Mouse (Mus musculus): ENCODE measurements around the gene Ccdc181. TPM values are rescaled to one million over a fixed set of nuclear protein-coding genes. Genes with fewer than 3 reads are reported as not detected.

Gene Ccdc181
- total and polyA plus RNA-seq, 3 experiments, result 2.7 to 9.2 (median 8.6) TPM

DNA sequence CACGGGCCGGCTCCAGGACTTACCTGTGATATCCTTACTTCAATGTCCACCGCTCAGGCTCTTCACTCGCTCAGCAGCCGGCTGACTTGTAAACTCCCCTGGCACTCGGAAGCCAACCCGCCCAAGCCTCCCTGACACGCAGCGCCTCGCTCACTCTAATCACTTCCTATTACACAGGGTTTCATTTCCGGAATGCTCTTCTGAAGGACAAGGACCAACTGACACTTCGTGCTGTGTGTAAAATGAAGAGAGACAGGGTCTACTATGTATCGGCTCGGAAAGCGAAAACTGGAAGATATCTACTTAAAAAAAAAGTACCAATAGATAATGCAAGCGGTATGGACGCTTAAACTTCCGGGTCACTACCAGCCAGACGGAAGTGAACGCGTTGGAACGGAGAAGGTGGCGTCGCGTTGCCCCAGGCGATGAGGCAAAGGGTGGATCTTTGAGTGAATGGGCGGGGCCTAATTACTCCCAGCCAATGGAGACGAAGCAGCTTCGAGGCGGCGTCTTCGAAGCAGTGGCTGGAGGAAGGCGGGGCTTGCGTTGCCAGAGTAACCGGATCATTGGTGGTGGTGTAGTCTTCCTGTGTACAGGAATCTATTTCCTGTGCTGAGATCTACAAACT, 31.9 kb downstream of the Ccdc181 start, which contains the start of gene Blzf1:
Gene Blzf1 (minus strand): TSS at position 366 of the 628 bp plus-strand sequence.
- Histone ChIP-seq H3K36me3 (ENCODE audit: control insufficient read depth, insufficient read depth, low read length) (peaks cover 2% of the 10 kb centered on the region), H3K9ac (ENCODE audit: low read depth, low read length) (peak within 1 kb of the TSS; percentile 69), H3K27ac (peak within 1 kb of the TSS; percentile 81), H3K79me2 (replicated peaks; ENCODE audit: control insufficient read depth, insufficient read depth, low read length) (no peaks in the 10 kb centered on the region), H3K4me1 (ENCODE audit: control insufficient read depth, insufficient read depth, low read length) (no peaks in the 10 kb centered on the region), H3K4me3 (peak within 1 kb of the TSS; percentile 93), H3K27me3 (ENCODE audit: control insufficient read depth, insufficient read depth, low read length) (no peaks in the 10 kb centered on the region)
- TF ChIP-seq CTCF (IDR thresholded peaks at IDR 0.05), result no peak
- TF ChIP-seq POLR2A (IDR thresholded peaks at IDR 0.05; ENCODE audit: insufficient read depth, low read depth, low read length), result peak; percentile 33; the same call in 1 of the 2 replicates
- WGBS, result under 1% methylated on average over 35 of the region's 35 CpGs
- DNase-seq, result peak; percentile 94 to 95
- intact Hi-C loops (cut with DNase I), result loop anchor here (1.0 to 5.0 kb wide), 3 partner anchors 32 to 315 kb away; partner anchors contain the start of genes BC055324, Ccdc181, Mettl18 and Slc19a2

DNA sequence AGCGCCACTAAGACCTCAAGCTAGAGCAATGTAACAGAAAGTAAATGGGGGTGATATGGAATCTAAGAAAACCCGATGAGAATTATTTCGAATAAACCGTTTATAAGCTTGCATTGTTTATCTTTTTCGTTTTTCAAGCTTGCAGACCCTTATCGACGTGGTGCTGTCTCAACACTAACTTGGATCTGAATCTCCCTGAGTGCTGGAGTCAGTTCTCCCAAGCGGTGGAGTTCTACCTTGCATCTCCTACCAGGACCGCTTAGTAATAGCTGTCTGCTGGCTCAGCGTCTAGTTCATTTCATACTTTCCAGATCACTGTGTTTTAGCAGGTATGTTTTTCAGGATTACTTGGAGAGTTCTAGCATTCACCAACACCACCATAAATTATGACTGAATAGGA, 32.5 kb downstream of the Ccdc181 start:
- TF ChIP-seq POLR2A (IDR thresholded peaks at IDR 0.05; ENCODE audit: insufficient read depth, low read depth, low read length) (no peak), EP300 (IDR thresholded peaks at IDR 0.05; ENCODE audit: insufficient read depth, low read depth, low read length) (no peak), CTCF (IDR thresholded peaks at IDR 0.05) (no peak)
- H3K79me2 ChIP-seq (replicated peaks; ENCODE audit: control insufficient read depth, insufficient read depth, low read length), result no peaks in the 10 kb centered on the region
- peak overlapping the region; percentile 93 for H3K4me3 ChIP-seq
- H3K4me1 ChIP-seq (ENCODE audit: control insufficient read depth, insufficient read depth, low read length), result no peaks in the 10 kb centered on the region
- WGBS, result 9% methylated on average over 10 of the region's 10 CpGs
- no peaks in the 10 kb centered on the region for H3K27me3 ChIP-seq (ENCODE audit: control insufficient read depth, insufficient read depth, low read length)
- H3K27ac ChIP-seq, result peak overlapping the region; percentile 38
- H3K36me3 ChIP-seq (ENCODE audit: control insufficient read depth, insufficient read depth, low read length), result peaks cover 2% of the 10 kb centered on the region
- no peak for DNase-seq
- H3K9ac ChIP-seq (ENCODE audit: low read depth, low read length), result 0 out of 2 replicates have a peak overlapping the region, but pooled peaks have one; percentile 7
- intact Hi-C loops (cut with DNase I), result loop anchor here (1.0 to 5.0 kb wide), 3 partner anchors 33 to 316 kb away; partner anchors contain the start of genes BC055324, Ccdc181, Mettl18 and Slc19a2

DNA sequence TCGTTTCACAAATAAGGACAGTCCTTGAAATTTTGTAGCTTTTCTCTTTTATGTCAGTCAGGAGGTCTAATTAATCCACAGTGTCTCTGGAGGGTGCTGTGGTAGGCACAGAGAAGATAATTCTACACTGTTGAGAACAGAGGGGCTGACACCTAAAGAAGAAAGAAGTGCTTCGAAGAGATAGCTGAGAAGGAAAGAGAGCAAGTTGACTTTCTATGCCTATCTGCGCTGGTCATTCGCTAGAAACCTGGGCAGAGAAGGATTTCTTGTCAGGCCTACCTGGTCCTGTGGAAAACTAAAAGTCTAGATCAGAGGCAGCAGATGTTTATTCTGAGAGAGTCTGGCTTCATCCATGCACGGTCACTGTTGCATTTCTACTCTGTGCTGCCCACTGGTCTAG, 38.7 kb downstream of the Ccdc181 start:
- intact Hi-C loops (cut with DNase I), result no loop called here

DNA sequence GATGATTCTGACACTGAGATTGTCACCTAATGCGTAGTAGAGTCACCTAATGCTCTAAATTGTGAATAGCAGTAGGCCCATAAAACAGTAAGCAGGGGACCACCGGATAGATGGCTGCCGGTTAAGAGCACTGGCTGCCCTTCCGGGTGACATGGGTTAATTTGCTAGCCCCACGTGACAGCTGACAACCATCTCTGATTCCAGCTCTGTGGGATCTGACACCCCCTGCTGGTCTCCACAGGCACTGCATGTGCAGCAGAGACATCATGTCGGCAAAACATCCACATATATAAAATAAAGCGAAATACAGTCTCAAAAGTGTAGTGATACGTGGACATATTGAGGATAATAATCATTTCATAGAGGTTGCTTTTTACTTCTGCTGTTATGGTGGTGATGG, 39.9 kb downstream of the Ccdc181 start:
- DNase-seq, result peak in 1 of 2 experiments; percentile 32
- Histone ChIP-seq H3K4me3 (no peak overlapping the region), H3K27me3 (ENCODE audit: control insufficient read depth, insufficient read depth, low read length) (no peaks in the 10 kb centered on the region), H3K4me1 (ENCODE audit: control insufficient read depth, insufficient read depth, low read length) (no peaks in the 10 kb centered on the region), H3K9ac (ENCODE audit: low read depth, low read length) (no peak overlapping the region), H3K36me3 (ENCODE audit: control insufficient read depth, insufficient read depth, low read length) (no peaks in the 10 kb centered on the region), H3K27ac (no peak overlapping the region), H3K79me2 (replicated peaks; ENCODE audit: control insufficient read depth, insufficient read depth, low read length) (no peaks in the 10 kb centered on the region)
- TF ChIP-seq EP300 (IDR thresholded peaks at IDR 0.05; ENCODE audit: insufficient read depth, low read depth, low read length) (no peak), CTCF (IDR thresholded peaks at IDR 0.05) (peak; percentile 80), POLR2A (IDR thresholded peaks at IDR 0.05; ENCODE audit: insufficient read depth, low read depth, low read length) (no peak)
- intact Hi-C loops (cut with DNase I), result loop anchor here (5.0 kb wide), 1 partner anchor 587 kb away; no protein-coding TSS in a partner anchor
- WGBS, result 73% methylated on average over 8 of the region's 8 CpGs

More for the DNA sequence above, 38.7 kb downstream of the Ccdc181 start:
- 91% methylated on average over 5 of the region's 5 CpGs for WGBS
- no peak overlapping the region for H3K9ac ChIP-seq (ENCODE audit: low read depth, low read length)
- H3K36me3 ChIP-seq (ENCODE audit: control insufficient read depth, insufficient read depth, low read length), result no peaks in the 10 kb centered on the region
- DNase-seq, result no peak
- no peak overlapping the region for H3K27ac ChIP-seq
- TF ChIP-seq POLR2A (IDR thresholded peaks at IDR 0.05; ENCODE audit: insufficient read depth, low read depth, low read length), result no peak
- no peak for TF ChIP-seq EP300 (IDR thresholded peaks at IDR 0.05; ENCODE audit: insufficient read depth, low read depth, low read length)
- no peak for TF ChIP-seq CTCF (IDR thresholded peaks at IDR 0.05)
- no peak overlapping the region for H3K4me3 ChIP-seq
- no peaks in the 10 kb centered on the region for H3K27me3 ChIP-seq (ENCODE audit: control insufficient read depth, insufficient read depth, low read length)
- no peaks in the 10 kb centered on the region for H3K4me1 ChIP-seq (ENCODE audit: control insufficient read depth, insufficient read depth, low read length)
- no peaks in the 10 kb centered on the region for H3K79me2 ChIP-seq (replicated peaks; ENCODE audit: control insufficient read depth, insufficient read depth, low read length)

DNA sequence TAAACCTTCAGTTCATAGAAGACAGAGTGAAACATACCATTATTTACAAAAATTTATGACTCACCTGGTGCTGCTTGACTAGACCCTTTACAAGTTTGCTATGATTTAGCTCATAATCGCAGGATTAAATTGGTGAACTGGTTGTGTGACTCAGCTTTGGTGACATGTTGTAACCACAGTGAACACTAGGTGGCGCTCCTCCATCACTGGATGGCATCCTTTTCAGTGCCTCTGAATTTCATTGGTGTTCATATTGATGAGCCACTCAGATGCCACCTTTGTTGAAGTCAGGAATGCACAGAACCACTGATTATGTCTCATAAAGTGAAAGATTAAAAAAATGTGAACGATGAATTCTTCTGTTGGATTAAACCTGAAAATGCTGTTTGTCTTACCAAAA, 41.3 kb downstream of the Ccdc181 start:
- peak; percentile 56 to 73 for DNase-seq
- no peak overlapping the region for H3K4me3 ChIP-seq
- WGBS, result 23% methylated on average over 3 of the region's 3 CpGs
- no peaks in the 10 kb centered on the region for H3K36me3 ChIP-seq (ENCODE audit: control insufficient read depth, insufficient read depth, low read length)
- no peak overlapping the region for H3K27ac ChIP-seq
- TF ChIP-seq POLR2A (IDR thresholded peaks at IDR 0.05; ENCODE audit: insufficient read depth, low read depth, low read length) (no peak), CTCF (IDR thresholded peaks at IDR 0.05) (peak; percentile 94), EP300 (IDR thresholded peaks at IDR 0.05; ENCODE audit: insufficient read depth, low read depth, low read length) (no peak)
- no peak overlapping the region for H3K9ac ChIP-seq (ENCODE audit: low read depth, low read length)
- H3K79me2 ChIP-seq (replicated peaks; ENCODE audit: control insufficient read depth, insufficient read depth, low read length), result no peaks in the 10 kb centered on the region
- peaks cover 1% of the 10 kb centered on the region; the same call in 1 of the 2 replicates for H3K4me1 ChIP-seq (ENCODE audit: control insufficient read depth, insufficient read depth, low read length)
- intact Hi-C loops (cut with DNase I), result loop anchor here (1.0 to 5.0 kb wide), 2 partner anchors 586 to 804 kb away; no protein-coding TSS in a partner anchor
- no peaks in the 10 kb centered on the region for H3K27me3 ChIP-seq (ENCODE audit: control insufficient read depth, insufficient read depth, low read length)

DNA sequence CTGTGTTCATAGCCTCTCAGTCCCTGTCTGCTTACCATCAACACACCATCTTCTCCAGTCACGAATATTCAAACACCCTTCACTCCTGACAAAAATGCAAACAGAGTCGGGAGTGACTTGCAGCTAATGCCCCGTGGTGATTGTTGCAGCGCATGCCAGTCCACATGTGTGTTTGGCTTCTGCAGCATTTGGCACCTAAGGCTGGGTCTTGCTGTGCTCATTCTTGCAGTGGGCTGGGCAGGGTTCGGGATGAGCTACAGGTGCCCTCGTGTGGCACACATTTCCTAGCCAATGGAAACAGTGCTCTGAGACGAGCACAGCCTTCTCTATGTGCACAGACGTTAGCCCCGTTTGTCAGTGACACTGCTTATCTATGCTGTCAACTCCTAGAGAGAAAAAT, 41.9 kb downstream of the Ccdc181 start:
- no peak overlapping the region for H3K9ac ChIP-seq (ENCODE audit: low read depth, low read length)
- DNase-seq, result no peak
- H3K27ac ChIP-seq, result no peak overlapping the region
- H3K79me2 ChIP-seq (replicated peaks; ENCODE audit: control insufficient read depth, insufficient read depth, low read length), result no peaks in the 10 kb centered on the region
- no peaks in the 10 kb centered on the region for H3K27me3 ChIP-seq (ENCODE audit: control insufficient read depth, insufficient read depth, low read length)
- intact Hi-C loops (cut with DNase I), result loop anchor here (5.0 kb wide), 1 partner anchor 585 kb away; no protein-coding TSS in a partner anchor
- 68% methylated on average over 9 of the region's 9 CpGs for WGBS
- no peak for TF ChIP-seq CTCF (IDR thresholded peaks at IDR 0.05)
- TF ChIP-seq EP300 (IDR thresholded peaks at IDR 0.05; ENCODE audit: insufficient read depth, low read depth, low read length), result no peak
- no peak for TF ChIP-seq POLR2A (IDR thresholded peaks at IDR 0.05; ENCODE audit: insufficient read depth, low read depth, low read length)
- H3K4me1 ChIP-seq (ENCODE audit: control insufficient read depth, insufficient read depth, low read length), result peaks cover 1% of the 10 kb centered on the region; the same call in 1 of the 2 replicates
- H3K4me3 ChIP-seq, result no peak overlapping the region
- H3K36me3 ChIP-seq (ENCODE audit: control insufficient read depth, insufficient read depth, low read length), result no peaks in the 10 kb centered on the region

Measured in heart, adult 2 months (tissue).